Mouse (Mus musculus): ENCODE results near the gene Unc93a2.
"Not testable (repeated sequence)": the region's sequence is repeated elsewhere in the genome, so short reads cannot be mapped to it uniquely, and the experiment has no call there.

Unc93a2 gene

GRCm38 (mm10) chr17:7385364-7385763, at the start of gene Unc93a2:
Unc93a2 (minus strand) TSS chr17:7385464.
- not testable (repeated sequence) for DNase-seq (ENCODE audit: low spot score)

GRCm38 (mm10) chr17:7434121-7434520, 48.9 kb upstream of the Unc93a2 start:
- not testable (repeated sequence) for DNase-seq (ENCODE audit: low spot score)

- not testable (repeated sequence) for DNase-seq (ENCODE audit: low spot score)
Measured at GRCm38 (mm10) chr17:7430210-7430631, 45.0 kb upstream of the Unc93a2 start.

GRCm38 (mm10) chr17:7420191-7420973, 35.1 kb upstream of the Unc93a2 start:
- not testable (repeated sequence) for DNase-seq (ENCODE audit: low spot score)

- not testable (repeated sequence) for DNase-seq (ENCODE audit: low spot score)
Measured at GRCm38 (mm10) chr17:7414601-7415310, 29.5 kb upstream of the Unc93a2 start.

GRCm38 (mm10) chr17:7413336-7413735, 28.1 kb upstream of the Unc93a2 start:
- DNase-seq (ENCODE audit: low spot score): not testable (repeated sequence)

GRCm38 (mm10) chr17:7399770-7400169, 14.5 kb upstream of the Unc93a2 start:
- not testable (repeated sequence) for DNase-seq (ENCODE audit: low spot score)

GRCm38 (mm10) chr17:7398198-7398847, 13.1 kb upstream of the Unc93a2 start:
- not testable (repeated sequence) for DNase-seq (ENCODE audit: low spot score)

- DNase-seq (ENCODE audit: low spot score): not testable (repeated sequence)
Measured at GRCm38 (mm10) chr17:7397079-7397478, 11.8 kb upstream of the Unc93a2 start.

- not testable (repeated sequence) for DNase-seq (ENCODE audit: low spot score)
Measured at GRCm38 (mm10) chr17:7396288-7396687, 11.0 kb upstream of the Unc93a2 start.

- not testable (repeated sequence) for DNase-seq (ENCODE audit: low spot score)
Measured at GRCm38 (mm10) chr17:7395671-7396070, 10.4 kb upstream of the Unc93a2 start.

- not testable (repeated sequence) for DNase-seq (ENCODE audit: low spot score)
Measured at GRCm38 (mm10) chr17:7395116-7395515, 9.9 kb upstream of the Unc93a2 start.

- not testable (repeated sequence) for DNase-seq (ENCODE audit: low spot score)
Measured at GRCm38 (mm10) chr17:7389898-7390297, 4.6 kb upstream of the Unc93a2 start.

- DNase-seq (ENCODE audit: low spot score): not testable (repeated sequence)
Measured at GRCm38 (mm10) chr17:7388958-7389356, 3.7 kb upstream of the Unc93a2 start.

- not testable (repeated sequence) for DNase-seq (ENCODE audit: low spot score)
Measured at GRCm38 (mm10) chr17:7388341-7388957, 3.2 kb upstream of the Unc93a2 start.

- DNase-seq (ENCODE audit: low spot score): not testable (repeated sequence)
Measured at GRCm38 (mm10) chr17:7386016-7386415, 752 bp upstream of the Unc93a2 start.

GRCm38 (mm10) chr17:7383167-7384143, 1.8 kb downstream of the Unc93a2 start:
- DNase-seq (ENCODE audit: low spot score): not testable (repeated sequence)

- DNase-seq (ENCODE audit: low spot score): not testable (repeated sequence)
Measured at GRCm38 (mm10) chr17:7382711-7383110, 2.6 kb downstream of the Unc93a2 start.

GRCm38 (mm10) chr17:7377907-7378306, 7.4 kb downstream of the Unc93a2 start:
- not testable (repeated sequence) for DNase-seq (ENCODE audit: low spot score)

- DNase-seq (ENCODE audit: low spot score): not testable (repeated sequence)
Measured at GRCm38 (mm10) chr17:7376951-7377700, 8.1 kb downstream of the Unc93a2 start.
